Mouse (Mus musculus) midbrain, embryonic 16.5 days (tissue): ENCODE data around the gene Rnh1. TPM values are rescaled to one million over a fixed set of nuclear protein-coding genes. Genes with fewer than 3 reads are reported as not detected.
A peak's percentile ranks its signal among the peaks of the same experiment; 100 is the strongest.

Source experiments
- ATAC-seq: fragments of 200-750 bp; cut with Nextera tagmentation; 2 replicates; pipeline ENCODE4 v1.8.0; 2017; ENCODE audit warnings: moderate TSS enrichment
- H3K27ac ChIP-seq: fragments of 300-500 bp; sonication (generic); 2 replicates; pipeline ENCODE4 v1.5.1; 2014; ENCODE audit warnings: mild to moderate bottlenecking, low read length, mixed read lengths
- H3K27me3 ChIP-seq: fragments of 300-500 bp; sonication (generic); 2 replicates; pipeline ENCODE4 v1.6.1; 2014; ENCODE audit warnings: low read depth, low read length, mixed read lengths; ENCODE audit not compliant: control insufficient read depth, insufficient read depth
- H3K36me3 ChIP-seq: fragments of 300-500 bp; sonication (generic); 2 replicates; pipeline ENCODE4 v1.6.1; 2014; ENCODE audit warnings: mild to moderate bottlenecking, low read length, moderate library complexity, mixed read lengths; ENCODE audit not compliant: control insufficient read depth, insufficient read depth
- H3K4me1 ChIP-seq: fragments of 300-500 bp; sonication (generic); 2 replicates; pipeline ENCODE4 v1.6.1; 2014; ENCODE audit warnings: mild to moderate bottlenecking, low read length, mixed read lengths; ENCODE audit not compliant: control insufficient read depth, insufficient read depth
- H3K4me2 ChIP-seq: fragments of 300-500 bp; sonication (generic); 2 replicates; pipeline ENCODE4 v1.6.1; 2014; ENCODE audit warnings: mild to moderate bottlenecking, low read length, mixed read lengths
- H3K4me3 ChIP-seq: fragments of 300-500 bp; sonication (generic); 2 replicates; pipeline ENCODE4 v1.5.1; 2014; ENCODE audit warnings: low read depth, mild to moderate bottlenecking, low read length, moderate library complexity, mixed read lengths
- H3K9ac ChIP-seq: fragments of 300-500 bp; sonication (generic); 2 replicates; pipeline ENCODE4 v1.6.1; 2014; ENCODE audit warnings: low read depth, low read length, mixed read lengths
- H3K9me3 ChIP-seq: fragments of 300-500 bp; sonication (generic); replicated peaks from 2 replicates; pipeline ENCODE4 v1.6.1; 2014; ENCODE audit warnings: mild to moderate bottlenecking, low read length, mixed read lengths; ENCODE audit not compliant: control insufficient read depth, poor library complexity, severe bottlenecking
- WGBS: fragments of 180-500 bp; shearing (Covaris S2); extraction: QIAGEN DNeasy Blood & Tissue Kit; methylation state at CpG from one replicate; pipeline ENCODE4 v1.1.7; 2014; 5-methylcytosine and 5-hydroxymethylcytosine counted together
- polyA plus RNA-seq: library from polyadenylated mRNA; unstranded; fragments of >200 nt; fragmentation: Nextera tagmentation; extraction: Ambion mirVana; gene quantifications from 2 replicates; pipeline ENCODE4 v1.2.1, GENCODE M21; 2015

Rnh1 gene
- polyA plus RNA-seq, 1 experiment from 2014 or later, result 37.8 TPM

- H3K4me3 ChIP-seq, result no peak overlapping the region
- no peak overlapping the region for H3K4me2 ChIP-seq
- H3K36me3 ChIP-seq, result no peaks in the 10 kb centered on the region
- ATAC-seq, result no peak
- no peaks in the 10 kb centered on the region for H3K27me3 ChIP-seq
- H3K9ac ChIP-seq, result no peak overlapping the region
- WGBS, result 66% methylated on average over 3 of the region's 3 CpGs
- H3K9me3 ChIP-seq, result no peaks in the 10 kb centered on the region
- H3K4me1 ChIP-seq, result no peaks in the 10 kb centered on the region
- H3K27ac ChIP-seq, result no peak overlapping the region
Measured at GRCm38 (mm10) chr7:141209526-141209925, 36.9 kb upstream of the Rnh1 start.

GRCm38 (mm10) chr7:141206182-141206937 is 33.7 kb upstream of the Rnh1 start:
- no peak overlapping the region for H3K4me2 ChIP-seq
- 96% methylated on average over 17 of the region's 18 CpGs for WGBS
- no peaks in the 10 kb centered on the region for H3K9me3 ChIP-seq
- H3K27ac ChIP-seq, result no peak overlapping the region
- no peak overlapping the region for H3K4me3 ChIP-seq
- H3K27me3 ChIP-seq, result no peaks in the 10 kb centered on the region
- no peak for ATAC-seq
- no peak overlapping the region for H3K9ac ChIP-seq
- H3K36me3 ChIP-seq, result no peaks in the 10 kb centered on the region
- H3K4me1 ChIP-seq, result no peaks in the 10 kb centered on the region

- Histone ChIP-seq H3K4me3 (no peak overlapping the region), H3K4me1 (no peaks in the 10 kb centered on the region), H3K27ac (no peak overlapping the region), H3K27me3 (no peaks in the 10 kb centered on the region), H3K36me3 (no peaks in the 10 kb centered on the region), H3K4me2 (no peak overlapping the region), H3K9ac (no peak overlapping the region), H3K9me3 (no peaks in the 10 kb centered on the region)
- ATAC-seq, result no peak
- WGBS, result 91% methylated on average over 5 of the region's 5 CpGs
Measured at GRCm38 (mm10) chr7:141205504-141205903, 32.8 kb upstream of the Rnh1 start.

GRCm38 (mm10) chr7:141204546-141204945 is 31.9 kb upstream of the Rnh1 start:
- Histone ChIP-seq H3K27ac (no peak overlapping the region), H3K36me3 (no peaks in the 10 kb centered on the region), H3K4me1 (no peaks in the 10 kb centered on the region), H3K4me2 (no peak overlapping the region), H3K9me3 (no peaks in the 10 kb centered on the region), H3K9ac (no peak overlapping the region), H3K27me3 (no peaks in the 10 kb centered on the region), H3K4me3 (no peak overlapping the region)
- no peak for ATAC-seq
- WGBS, result 83% methylated on average over 3 of the region's 3 CpGs

- no peak overlapping the region for H3K9ac ChIP-seq
- H3K27ac ChIP-seq, result no peak overlapping the region
- no peak for ATAC-seq
- 93% methylated on average over 4 of the region's 4 CpGs for WGBS
- H3K36me3 ChIP-seq, result no peaks in the 10 kb centered on the region
- no peaks in the 10 kb centered on the region for H3K9me3 ChIP-seq
- H3K27me3 ChIP-seq, result no peaks in the 10 kb centered on the region
- no peak overlapping the region for H3K4me2 ChIP-seq
- H3K4me1 ChIP-seq, result peaks cover 16% of the 10 kb centered on the region
- no peak overlapping the region for H3K4me3 ChIP-seq
Measured at GRCm38 (mm10) chr7:141198121-141198520, 25.5 kb upstream of the Rnh1 start.

GRCm38 (mm10) chr7:141196619-141197282 is 24.1 kb upstream of the Rnh1 start:
- no peak overlapping the region for H3K27ac ChIP-seq
- no peaks in the 10 kb centered on the region for H3K9me3 ChIP-seq
- no peak overlapping the region for H3K4me3 ChIP-seq
- no peak overlapping the region for H3K9ac ChIP-seq
- peaks cover 29% of the 10 kb centered on the region for H3K4me1 ChIP-seq
- H3K27me3 ChIP-seq, result no peaks in the 10 kb centered on the region
- WGBS, result 90% methylated on average over 8 of the region's 8 CpGs
- peaks cover 6% of the 10 kb centered on the region for H3K36me3 ChIP-seq
- H3K4me2 ChIP-seq, result no peak overlapping the region
- ATAC-seq, result no peak

- no peak overlapping the region for H3K4me3 ChIP-seq
- H3K27ac ChIP-seq, result no peak overlapping the region
- H3K4me1 ChIP-seq, result peaks cover 30% of the 10 kb centered on the region
- H3K4me2 ChIP-seq, result peak overlapping the region; percentile 99
- peaks cover 16% of the 10 kb centered on the region for H3K36me3 ChIP-seq
- H3K9me3 ChIP-seq, result no peaks in the 10 kb centered on the region
- WGBS, result 100% methylated on average over 2 of the region's 2 CpGs
- ATAC-seq, result no peak
- no peaks in the 10 kb centered on the region for H3K27me3 ChIP-seq
- no peak overlapping the region for H3K9ac ChIP-seq
Measured at GRCm38 (mm10) chr7:141195754-141196153, 23.1 kb upstream of the Rnh1 start.

- under 1% methylated on average over 28 of the region's 28 CpGs for WGBS
- Histone ChIP-seq H3K9ac (peak overlapping the region; percentile 91), H3K36me3 (peaks cover 23% of the 10 kb centered on the region), H3K4me3 (peak overlapping the region; percentile 94), H3K4me2 (peak overlapping the region; percentile 99), H3K4me1 (peaks cover 30% of the 10 kb centered on the region), H3K27me3 (no peaks in the 10 kb centered on the region), H3K9me3 (no peaks in the 10 kb centered on the region), H3K27ac (peak overlapping the region; percentile 80)
- peak; percentile 15 for ATAC-seq
Measured at GRCm38 (mm10) chr7:141194830-141195229, 22.2 kb upstream of the Rnh1 start.

- H3K27me3 ChIP-seq, result no peaks in the 10 kb centered on the region
- peak overlapping the region; percentile 94 for H3K4me3 ChIP-seq
- H3K36me3 ChIP-seq, result peaks cover 27% of the 10 kb centered on the region
- peak overlapping the region; percentile 80 for H3K27ac ChIP-seq
- H3K9ac ChIP-seq, result peak overlapping the region; percentile 91
- no peaks in the 10 kb centered on the region for H3K9me3 ChIP-seq
- peaks cover 30% of the 10 kb centered on the region for H3K4me1 ChIP-seq
- ATAC-seq, result no peak
- 0% methylated on average over 23 of the region's 23 CpGs for WGBS
- H3K4me2 ChIP-seq, result peak overlapping the region; percentile 99
Measured at GRCm38 (mm10) chr7:141194409-141194808, 21.8 kb upstream of the Rnh1 start.
